15 mouse cellular contexts compared by ENCODE assay signal in genomic region chr16:95066687-95067086, GRCm38 (mm10).
"Had no signal": no experiment of that assay in that cellular context is flagged by ENCODE, and none has a peak within 500 bp of the region (broad histone marks: within the 10 kb centered on the region; RNA-seq: fewer than 3 reads in every experiment).

No protein-coding gene starts in this region.

- H3K9ac ChIP-seq: neural tube, embryonic 15.5 days; stomach, embryonic 15.5 days had no signal

- H3K4me1 ChIP-seq: neural tube, embryonic 15.5 days; stomach, embryonic 15.5 days had no signal

- DNase-seq: retina, postnatal 1 day; right cerebral cortex, adult 18-20 months; right cerebral cortex, postnatal 14 days; right cerebral cortex, postnatal 25 days; right cerebral cortex, postnatal 4 days; spleen, adult 18-20 months; thymus, adult 18-20 months; thymus, adult 2 months; thymus, postnatal 14 days; thymus, postnatal 25 days; thymus, postnatal 36 days; thymus, postnatal 4 days had no signal

- H3K36me3 ChIP-seq: neural tube, embryonic 15.5 days; stomach, embryonic 15.5 days had no signal

- H3K9me3 ChIP-seq: neural tube, embryonic 15.5 days; stomach, embryonic 15.5 days had no signal

- H3K4me3 ChIP-seq: neural tube, embryonic 15.5 days; stomach, embryonic 15.5 days had no signal

- H3K27ac ChIP-seq: neural tube, embryonic 15.5 days; stomach, embryonic 15.5 days; stomach, postnatal 0 days had no signal

- H3K27me3 ChIP-seq: neural tube, embryonic 15.5 days; stomach, embryonic 15.5 days had no signal

- H3K4me2 ChIP-seq: neural tube, embryonic 15.5 days; stomach, embryonic 15.5 days had no signal
